ENCODE assay signal across 37 mouse cellular contexts in genomic region chr6:41582189-41582588, GRCm38 (mm10). TPM values are rescaled to one million over a fixed set of nuclear protein-coding genes. Genes with fewer than 3 reads are reported as not detected.
"Had no signal": no experiment of that assay in that cellular context is flagged by ENCODE, and none has a peak within 500 bp of the region (broad histone marks: within the 10 kb centered on the region; RNA-seq: fewer than 3 reads in every experiment).

No protein-coding gene starts in this region.

- H3K27me3 ChIP-seq: heart, embryonic 12.5 days; heart, embryonic 13.5 days; heart, embryonic 15.5 days; hindbrain, embryonic 12.5 days; hindbrain, embryonic 13.5 days; hindbrain, embryonic 15.5 days; intestine, embryonic 15.5 days; kidney, embryonic 15.5 days had no signal

- H3K4me3 ChIP-seq: heart, embryonic 12.5 days; heart, embryonic 13.5 days; heart, embryonic 15.5 days; hindbrain, embryonic 10.5 days; hindbrain, embryonic 12.5 days; hindbrain, embryonic 13.5 days; hindbrain, embryonic 15.5 days; intestine, embryonic 15.5 days; kidney, embryonic 15.5 days; layer of hippocampus, adult 2 months; left cerebral cortex, adult 2 months had no signal

- H3K36me3 ChIP-seq: heart, embryonic 12.5 days; heart, embryonic 13.5 days; heart, embryonic 15.5 days; hindbrain, embryonic 10.5 days; hindbrain, embryonic 12.5 days; hindbrain, embryonic 13.5 days; hindbrain, embryonic 15.5 days; intestine, embryonic 15.5 days; kidney, embryonic 15.5 days had no signal

- H3K4me1 ChIP-seq: heart, embryonic 12.5 days; heart, embryonic 13.5 days; heart, embryonic 15.5 days; hindbrain, embryonic 10.5 days; hindbrain, embryonic 12.5 days; hindbrain, embryonic 15.5 days; intestine, embryonic 15.5 days; kidney, embryonic 15.5 days had no signal

- ATAC-seq: hindbrain, embryonic 16.5 days; hindbrain, postnatal 0 days; inflammation-experienced regulatory T-cells, adult 6 months; intestine, embryonic 15.5 days; intestine, embryonic 16.5 days; intestine, postnatal 0 days had no signal

- H3K9ac ChIP-seq: heart, embryonic 12.5 days; heart, embryonic 13.5 days; heart, embryonic 15.5 days; hindbrain, embryonic 12.5 days; hindbrain, embryonic 13.5 days; hindbrain, embryonic 14.5 days; hindbrain, embryonic 15.5 days; intestine, embryonic 15.5 days; kidney, embryonic 15.5 days had no signal

- DNase-seq: heart, postnatal 10 days; heart, postnatal 14 days; heart, postnatal 36 days; heart, postnatal 4 days; kidney, adult 18-20 months; kidney, adult 2 months; kidney, adult 8-10 months; kidney, adult 9 months; kidney, postnatal 10 days; kidney, postnatal 14 days; kidney, postnatal 25 days; kidney, postnatal 36 days; kidney, postnatal 4 days; layer of hippocampus, adult 9-11 months; layer of hippocampus, postnatal 36 days had no signal

- H3K27ac ChIP-seq: heart, embryonic 13.5 days; heart, embryonic 15.5 days; hindbrain, embryonic 10.5 days; hindbrain, embryonic 12.5 days; hindbrain, embryonic 13.5 days; hindbrain, embryonic 14.5 days; hindbrain, embryonic 15.5 days; hindbrain, postnatal 0 days; intestine, embryonic 15.5 days; kidney, embryonic 15.5 days; kidney, postnatal 0 days; layer of hippocampus, adult 2 months; left cerebral cortex, adult 2 months had no signal

- H3K4me2 ChIP-seq: heart, embryonic 12.5 days; heart, embryonic 13.5 days; heart, embryonic 15.5 days; hindbrain, embryonic 12.5 days; hindbrain, embryonic 13.5 days; hindbrain, embryonic 14.5 days; hindbrain, embryonic 15.5 days; intestine, embryonic 15.5 days; kidney, embryonic 15.5 days had no signal

- H3K9me3 ChIP-seq: heart, embryonic 12.5 days; heart, embryonic 15.5 days; hindbrain, embryonic 10.5 days; hindbrain, embryonic 12.5 days; hindbrain, embryonic 13.5 days; hindbrain, embryonic 15.5 days; intestine, embryonic 15.5 days; kidney, embryonic 15.5 days had no signal

RNA-seq across cellular contexts. Expression of gene Trpv6, which starts 54.0 kb away (rescaled TPM):
- total RNA-seq: heart, postnatal 10 days; heart, postnatal 14 days; heart, postnatal 25 days; heart, postnatal 36 days; heart, postnatal 4 days; hematopoietic stem cell, adult 5-6 weeks; hindbrain, postnatal 0 days had no signal
- polyA plus RNA-seq: heart, embryonic 14.5 days; heart, embryonic 15.5 days; heart, postnatal 0 days had no signal
